Mouse (Mus musculus) mouse trophoblast stem cell (cell line): ENCODE results near the gene Cacna2d3.

Experiments
- in situ Hi-C, 2 experiments: fragments of 300-500 bp; cut with MseI, MboI; formaldehyde crosslinking; loops; 2 replicates in 1 of 2; 3 replicates in 1 of 2; pipeline ENCODE4 v1.15.1; 2025

The Cacna2d3 gene

GRCm38 (mm10) chr14:29721488-29722385 lies at the start of gene Cacna2d3:
Cacna2d3 (minus strand) TSS chr14:29721864.
- in situ Hi-C loops, result loop anchor here in 1 of 2 experiments (25.0 kb wide), 1 partner anchor 216 kb away; no protein-coding TSS in a partner anchor

GRCm38 (mm10) chr14:29769486-29769885 lies 47.8 kb upstream of the Cacna2d3 start:
- in situ Hi-C loops, result no loop called here

GRCm38 (mm10) chr14:29752876-29753275 lies 31.2 kb upstream of the Cacna2d3 start:
- in situ Hi-C loops, result loop anchor here in 1 of 2 experiments (5.0 kb wide), 1 partner anchor 51 kb away; no protein-coding TSS in a partner anchor

- in situ Hi-C loops, result no loop called here
Observed at GRCm38 (mm10) chr14:29738751-29739150, 17.1 kb upstream of the Cacna2d3 start.

- in situ Hi-C loops, result no loop called here
Observed at GRCm38 (mm10) chr14:29730256-29730655, 8.6 kb upstream of the Cacna2d3 start.

GRCm38 (mm10) chr14:29729009-29729408 lies 7.3 kb upstream of the Cacna2d3 start:
- in situ Hi-C loops, result no loop called here

GRCm38 (mm10) chr14:29727596-29727995 lies 5.9 kb upstream of the Cacna2d3 start:
- in situ Hi-C loops, result no loop called here

- in situ Hi-C loops, result loop anchor here in 1 of 2 experiments (25.0 kb wide), 1 partner anchor 214 kb away; no protein-coding TSS in a partner anchor
Observed at GRCm38 (mm10) chr14:29723267-29723666, 1.6 kb upstream of the Cacna2d3 start.

- in situ Hi-C loops, result loop anchor here in 1 of 2 experiments (25.0 kb wide), 1 partner anchor 215 kb away; no protein-coding TSS in a partner anchor
Observed at GRCm38 (mm10) chr14:29722386-29723221, 940 bp upstream of the Cacna2d3 start.

GRCm38 (mm10) chr14:29721131-29721487 lies 555 bp downstream of the Cacna2d3 start:
- in situ Hi-C loops, result loop anchor here in 1 of 2 experiments (25.0 kb wide), 1 partner anchor 216 kb away; no protein-coding TSS in a partner anchor

GRCm38 (mm10) chr14:29720334-29720911 lies 1.2 kb downstream of the Cacna2d3 start:
- in situ Hi-C loops, result loop anchor here in 1 of 2 experiments (25.0 kb wide), 1 partner anchor 217 kb away; no protein-coding TSS in a partner anchor

- in situ Hi-C loops, result loop anchor here in 1 of 2 experiments (25.0 kb wide), 1 partner anchor 225 kb away; no protein-coding TSS in a partner anchor
Observed at GRCm38 (mm10) chr14:29712621-29713020, 9.0 kb downstream of the Cacna2d3 start.

GRCm38 (mm10) chr14:29707561-29708335 lies 13.9 kb downstream of the Cacna2d3 start:
- in situ Hi-C loops, result loop anchor here in 1 of 2 experiments (25.0 kb wide), 1 partner anchor 230 kb away; no protein-coding TSS in a partner anchor

GRCm38 (mm10) chr14:29702762-29703161 lies 18.9 kb downstream of the Cacna2d3 start:
- in situ Hi-C loops, result loop anchor here in 1 of 2 experiments (5.0 to 25.0 kb wide), 2 partner anchors 50 to 235 kb away; no protein-coding TSS in a partner anchor

- in situ Hi-C loops, result no loop called here
Observed at GRCm38 (mm10) chr14:29696131-29696530, 25.5 kb downstream of the Cacna2d3 start.

- in situ Hi-C loops, result no loop called here
Observed at GRCm38 (mm10) chr14:29672436-29673050, 49.1 kb downstream of the Cacna2d3 start.

- in situ Hi-C loops, result no loop called here
Observed at GRCm38 (mm10) chr14:29669826-29670225, 51.8 kb downstream of the Cacna2d3 start.

GRCm38 (mm10) chr14:29657006-29657405 lies 64.7 kb downstream of the Cacna2d3 start:
- in situ Hi-C loops, result no loop called here

GRCm38 (mm10) chr14:29650591-29650990 lies 71.1 kb downstream of the Cacna2d3 start:
- in situ Hi-C loops, result no loop called here

- in situ Hi-C loops, result no loop called here
Observed at GRCm38 (mm10) chr14:29648721-29649120, 72.9 kb downstream of the Cacna2d3 start.
